Mouse (Mus musculus): ENCODE results near the gene Tsga10ip. TPM values are rescaled to one million over a fixed set of nuclear protein-coding genes. Genes with fewer than 3 reads are reported as not detected.
A peak's percentile ranks its signal among the peaks of the same experiment; 100 is the strongest.
"Not testable (repeated sequence)": the region's sequence is repeated elsewhere in the genome, so short reads cannot be mapped to it uniquely, and the experiment has no call there.

The Tsga10ip gene
- polyA plus RNA-seq, 2 experiments from 2014 or later: not detected

DNA sequence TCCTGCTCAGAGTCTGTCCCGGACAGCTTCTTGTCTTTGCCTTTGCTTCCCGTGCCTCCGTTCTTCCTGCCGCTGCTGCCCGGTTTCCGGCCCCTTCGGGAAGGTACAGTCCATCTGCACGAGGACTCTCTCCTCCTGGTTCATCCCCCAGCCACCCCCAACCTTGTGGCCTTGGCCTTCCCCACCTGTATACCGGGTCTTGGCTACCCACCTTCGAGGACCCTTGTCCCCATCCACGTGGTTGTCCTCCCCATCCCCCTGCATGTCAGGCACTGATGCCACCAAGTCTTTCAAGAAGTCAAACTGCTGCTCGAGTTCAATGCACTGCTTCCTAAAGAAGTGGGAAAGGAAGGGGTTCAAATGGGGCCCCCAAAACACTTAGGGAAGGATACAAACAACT is 21.2 kb upstream of the Tsga10ip start:
- no peak for ATAC-seq

DNA sequence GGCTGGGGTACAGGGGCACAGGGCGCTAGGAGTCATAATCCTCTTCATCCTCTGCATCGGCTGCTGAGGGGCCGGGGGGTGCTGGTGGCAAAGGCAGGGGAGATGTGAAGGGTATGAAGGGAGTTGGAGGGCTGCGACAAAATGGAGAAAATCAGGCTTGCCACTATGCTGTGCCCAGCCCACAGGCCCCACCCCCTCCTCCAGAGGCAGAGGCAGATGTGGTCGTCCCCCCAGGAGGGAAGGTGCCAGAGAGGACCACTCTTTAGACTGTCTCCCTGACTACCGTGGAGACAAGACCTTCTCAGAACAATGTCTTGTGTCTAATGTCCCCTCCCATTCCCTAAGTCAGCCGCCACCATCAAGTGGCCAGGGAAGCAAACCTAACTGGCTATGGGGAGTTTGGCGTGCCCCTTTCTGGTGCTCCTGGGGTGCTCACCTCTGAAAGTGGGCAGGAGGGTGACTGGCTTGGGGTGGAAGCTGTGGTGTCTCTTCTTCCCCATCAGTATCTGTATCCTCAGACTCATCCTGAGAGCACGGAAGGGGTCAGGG is 20.6 kb upstream of the Tsga10ip start:
- ATAC-seq: no peak

DNA sequence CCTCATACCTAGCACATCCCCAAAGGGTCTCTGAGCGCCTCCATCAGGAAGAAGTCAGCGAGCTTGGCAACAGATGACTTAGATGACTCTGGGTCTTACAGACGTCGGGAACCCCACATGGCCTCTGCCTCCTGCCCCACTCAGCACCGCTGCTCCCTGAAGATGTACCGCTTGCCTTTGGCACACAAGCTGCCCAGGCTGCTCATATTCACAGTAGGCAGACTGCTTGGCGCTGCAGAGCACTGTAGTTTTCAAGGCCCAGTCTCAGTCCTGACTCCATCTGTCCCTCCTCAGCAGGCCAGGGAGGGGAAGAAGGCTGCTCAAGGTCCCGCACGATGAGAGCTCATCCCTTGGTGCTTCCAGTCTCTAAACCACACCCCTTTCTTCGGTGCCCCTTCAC is 19.9 kb upstream of the Tsga10ip start:
- no peak for ATAC-seq

DNA sequence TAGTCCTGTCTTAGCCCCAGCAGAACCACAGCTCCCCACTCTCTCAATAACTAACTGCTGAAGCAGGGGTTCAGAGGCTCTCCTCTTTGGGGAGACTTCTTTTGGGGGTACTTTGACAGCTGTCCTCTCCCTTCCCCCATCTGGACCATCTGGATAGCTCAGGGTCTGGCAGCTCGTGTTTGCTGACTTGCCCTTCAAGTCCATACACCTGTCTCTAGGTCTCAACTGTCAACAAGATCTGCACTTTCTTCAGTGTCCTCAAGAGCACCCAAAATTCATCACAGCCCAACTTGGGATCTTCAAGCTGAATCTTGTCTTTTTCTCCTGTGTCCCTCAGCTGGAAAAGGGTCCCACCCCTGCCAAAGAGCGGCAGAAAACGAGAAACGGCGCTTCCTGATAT is 19.5 kb upstream of the Tsga10ip start:
- no peak for ATAC-seq

DNA sequence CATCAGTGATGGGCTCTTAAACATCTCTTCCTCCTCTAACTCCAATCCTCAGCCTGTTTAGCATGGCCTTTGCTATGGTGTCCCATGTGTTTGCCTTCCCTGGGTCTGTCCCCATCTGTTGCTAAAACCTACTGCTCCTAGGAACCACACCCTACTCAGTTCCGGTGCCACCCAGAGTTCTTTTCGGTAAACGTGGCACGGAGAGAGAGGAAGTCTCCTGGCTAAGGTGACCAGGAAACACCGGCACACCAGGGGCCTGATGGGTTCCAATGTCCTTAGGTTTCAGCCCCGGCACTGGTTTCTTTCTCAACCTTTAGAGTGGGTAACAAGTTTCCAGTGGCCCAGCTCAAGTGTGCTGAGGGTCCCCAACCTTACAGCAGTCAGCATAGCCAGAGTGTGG is 18.3 kb upstream of the Tsga10ip start:
- no peak for ATAC-seq

DNA sequence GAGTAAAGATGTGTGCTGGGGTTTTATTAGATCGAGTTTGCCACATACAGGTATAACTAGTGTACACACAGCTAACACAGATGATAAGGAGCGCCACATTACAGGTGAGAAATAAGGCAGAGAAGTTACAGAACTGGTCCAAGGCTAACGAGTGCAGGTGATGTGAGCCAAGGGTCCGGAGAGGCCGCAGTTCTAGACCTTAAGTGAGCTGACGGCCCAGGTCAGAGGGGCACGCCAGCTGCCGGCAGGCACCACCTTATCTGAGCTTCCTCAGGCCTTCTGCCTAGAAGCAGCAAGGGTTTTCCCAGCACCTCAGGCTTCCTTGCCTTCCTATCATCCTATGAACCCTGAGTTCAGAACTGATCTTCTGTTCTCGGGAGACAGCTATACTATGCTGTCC is 17.3 kb upstream of the Tsga10ip start:
- no peak for ATAC-seq

DNA sequence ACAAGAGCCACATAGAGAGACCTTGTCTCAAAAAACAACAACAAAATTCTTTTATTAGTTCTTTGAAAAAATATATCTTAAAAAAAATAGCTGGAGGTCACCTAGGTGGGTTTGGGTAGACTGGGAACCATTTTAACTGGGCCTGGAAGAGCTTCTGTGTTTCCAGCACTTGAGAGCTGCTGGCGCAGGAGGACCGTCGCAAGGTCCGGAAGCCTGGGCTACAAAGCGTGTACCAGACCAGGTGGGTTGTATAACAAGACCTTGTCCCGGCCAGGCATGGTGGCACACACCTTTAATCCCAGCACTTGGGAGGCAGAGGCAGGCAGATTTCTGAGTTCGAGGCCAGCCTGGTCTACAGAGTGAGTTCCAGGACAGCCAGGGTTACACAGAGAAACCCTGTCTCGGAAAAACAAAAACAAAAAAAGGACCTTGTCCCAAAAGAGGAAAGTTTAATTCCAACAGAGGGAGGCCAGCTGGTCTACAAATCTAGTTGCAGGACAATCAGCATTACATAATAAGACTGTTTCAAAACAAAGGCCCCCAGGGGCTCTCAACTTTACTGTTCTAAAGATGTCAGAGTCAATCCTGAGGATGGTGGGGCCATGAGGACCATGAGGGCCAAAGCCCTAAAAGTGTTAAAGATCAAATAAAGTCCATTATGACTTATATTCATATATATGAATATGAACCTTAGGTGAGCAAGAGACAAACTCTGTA is 16.6 kb upstream of the Tsga10ip start:
- no peak for ATAC-seq

DNA sequence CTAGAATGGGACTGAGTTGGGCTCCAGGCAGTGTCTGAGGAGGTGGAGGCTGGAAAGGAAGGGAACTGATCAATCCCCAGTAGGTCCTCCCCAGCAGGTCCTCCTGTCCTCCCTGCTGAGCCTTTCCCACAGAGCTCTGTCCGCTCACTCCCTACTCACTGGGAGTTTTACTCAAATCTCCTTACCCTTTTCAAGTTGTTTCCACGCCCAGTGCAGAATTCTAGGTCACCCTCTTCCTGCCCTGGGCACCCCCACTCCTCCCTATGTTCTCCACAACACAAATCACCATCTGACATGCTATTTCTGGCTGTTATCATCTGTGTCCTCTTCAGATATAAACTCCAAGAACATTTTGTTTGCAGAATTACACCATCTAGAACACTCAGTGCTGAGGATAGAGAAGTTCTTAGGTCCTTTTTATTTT is 12.2 kb upstream of the Tsga10ip start:
- ATAC-seq: no peak

DNA sequence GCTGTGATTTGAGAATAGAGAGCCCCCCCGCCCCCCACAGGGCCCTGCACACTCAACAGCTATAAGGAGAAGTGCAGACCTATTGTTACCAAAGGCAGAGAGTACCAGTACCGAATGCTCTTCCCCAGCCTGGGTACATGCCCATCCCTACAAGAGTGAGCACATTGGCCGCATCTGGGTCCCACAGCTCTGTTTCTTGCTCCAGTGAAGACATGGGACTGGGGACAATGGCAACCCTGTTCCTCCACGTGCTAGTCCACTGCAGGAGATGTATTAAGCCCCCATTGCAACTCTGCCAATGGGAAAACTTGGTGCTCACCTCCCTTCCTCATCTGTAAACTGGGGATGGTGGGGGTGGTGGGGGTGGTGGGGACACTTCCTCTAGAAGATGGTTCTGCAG is 11.5 kb upstream of the Tsga10ip start:
- no peak for ATAC-seq

DNA sequence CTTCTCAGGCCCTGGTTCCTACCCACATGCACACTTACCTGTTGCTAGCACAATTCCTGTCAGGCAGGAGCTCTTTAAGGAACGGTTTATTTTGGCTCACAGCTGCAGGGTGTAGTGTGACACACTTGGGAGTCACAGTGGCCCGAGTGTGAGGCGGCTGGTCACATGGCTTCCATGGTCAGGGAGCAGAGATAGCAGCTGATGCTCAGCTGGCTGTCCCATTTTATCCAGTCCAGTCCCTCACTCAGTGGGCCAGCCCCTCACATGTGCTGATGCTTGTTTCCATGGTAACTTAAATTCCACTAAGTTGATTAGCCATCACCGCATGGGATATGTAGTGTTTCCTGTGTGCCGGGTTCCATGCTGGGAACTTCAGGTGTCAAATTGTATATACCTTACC is 9.6 kb upstream of the Tsga10ip start:
- ATAC-seq: no peak

DNA sequence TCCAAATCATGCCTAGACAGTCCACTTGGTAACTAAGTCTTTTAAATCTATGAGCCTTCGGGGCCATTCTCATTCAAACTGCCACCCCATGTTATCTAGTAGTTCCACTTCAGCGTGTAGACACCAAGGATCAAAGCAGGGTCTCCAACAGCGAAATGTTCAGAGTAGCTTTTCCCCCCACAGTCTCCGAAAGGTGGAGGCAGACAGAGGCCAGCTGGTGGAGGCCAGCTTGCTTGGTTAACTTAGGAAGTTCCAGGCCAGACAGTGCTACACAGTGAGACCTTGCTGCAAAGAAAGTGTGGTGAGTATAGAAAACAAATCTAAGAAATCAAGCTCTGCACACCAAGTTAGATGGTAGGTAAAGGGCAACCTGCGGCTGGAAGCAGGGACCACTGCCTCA is 8.3 kb upstream of the Tsga10ip start:
- ATAC-seq: no peak

DNA sequence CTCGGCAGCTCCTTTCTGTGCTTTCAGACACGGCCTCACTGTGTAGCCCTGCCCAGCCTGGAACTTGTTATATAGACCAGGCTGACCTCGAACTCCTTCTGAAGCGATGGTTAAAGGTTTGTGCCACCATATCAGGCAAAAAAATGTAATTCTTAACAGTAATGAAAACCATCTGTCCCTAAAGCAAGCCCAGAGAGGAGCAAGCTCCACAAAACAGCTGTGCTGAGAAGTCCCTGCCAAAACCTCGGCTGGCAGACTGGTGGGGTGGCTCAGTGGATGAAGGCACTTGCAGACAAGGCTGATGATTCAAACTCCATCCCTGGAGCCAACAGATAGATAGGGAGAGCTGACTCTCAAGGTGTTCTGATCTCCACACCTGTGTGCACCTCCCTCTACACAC is 6.7 kb upstream of the Tsga10ip start:
- ATAC-seq: no peak

DNA sequence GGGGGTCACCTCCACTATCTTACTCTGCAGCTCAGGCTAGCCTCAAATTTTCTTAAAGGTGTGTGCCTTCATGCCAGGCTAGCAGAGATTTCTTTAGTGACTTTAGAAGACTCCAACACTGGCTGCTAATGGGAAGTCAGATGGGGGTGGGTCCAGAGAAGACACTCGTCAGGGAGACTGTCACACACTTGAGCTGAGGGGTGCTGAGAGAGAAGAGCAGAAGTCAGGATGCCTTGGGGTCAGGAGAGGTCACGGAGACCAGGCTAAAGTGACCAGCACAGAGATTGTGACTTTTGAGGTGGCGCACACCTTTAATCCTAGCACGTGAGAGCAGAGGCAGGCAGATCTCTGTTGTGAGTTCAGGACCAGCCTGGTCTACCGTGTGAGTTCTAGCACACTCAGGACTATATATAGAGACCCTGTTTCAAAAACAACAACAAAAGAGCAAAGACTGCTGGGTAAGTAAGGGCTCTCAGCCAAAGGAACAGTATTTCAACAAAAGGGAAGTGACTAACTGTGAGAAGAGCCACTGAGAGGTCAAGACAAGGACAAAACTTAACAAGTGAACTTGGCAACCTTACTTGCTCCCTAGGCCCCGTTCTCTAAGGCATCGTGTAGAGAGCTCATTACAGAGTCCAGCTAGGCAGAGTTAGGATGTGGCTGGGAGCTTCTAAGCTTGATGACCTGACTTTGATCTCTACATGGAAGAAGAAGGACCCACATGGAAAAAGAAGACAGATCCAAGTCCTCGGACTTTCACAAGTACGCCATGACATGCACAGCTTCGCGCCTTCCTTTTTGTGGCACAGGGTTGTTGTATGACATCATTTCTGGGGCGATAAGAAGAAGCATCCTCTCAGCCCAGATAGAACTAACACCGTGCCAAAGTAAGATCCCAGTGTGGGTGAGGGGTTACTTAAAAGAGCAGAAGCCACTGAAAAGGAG is 6.0 kb upstream of the Tsga10ip start:
- no peak for ATAC-seq

DNA sequence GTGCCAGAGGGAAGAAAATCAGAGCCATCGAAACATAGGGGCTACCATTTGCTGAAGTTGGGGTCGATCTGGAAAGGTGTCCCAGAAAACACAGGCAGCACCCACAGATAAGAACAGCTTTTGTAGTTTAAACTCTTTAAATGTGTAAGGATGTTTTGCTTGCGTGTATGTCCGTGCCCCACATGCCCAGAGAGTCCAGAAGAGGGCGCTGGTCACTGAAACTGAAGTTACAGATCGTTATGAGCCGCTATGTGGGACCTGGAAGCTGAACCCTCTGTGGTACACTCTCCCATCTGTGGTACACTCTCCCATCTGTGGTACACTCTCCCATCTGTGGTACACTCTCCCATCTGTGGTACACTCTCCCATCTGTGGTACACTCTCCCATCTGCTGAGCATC is 4.8 kb upstream of the Tsga10ip start:
- peak; percentile 45 for ATAC-seq

DNA sequence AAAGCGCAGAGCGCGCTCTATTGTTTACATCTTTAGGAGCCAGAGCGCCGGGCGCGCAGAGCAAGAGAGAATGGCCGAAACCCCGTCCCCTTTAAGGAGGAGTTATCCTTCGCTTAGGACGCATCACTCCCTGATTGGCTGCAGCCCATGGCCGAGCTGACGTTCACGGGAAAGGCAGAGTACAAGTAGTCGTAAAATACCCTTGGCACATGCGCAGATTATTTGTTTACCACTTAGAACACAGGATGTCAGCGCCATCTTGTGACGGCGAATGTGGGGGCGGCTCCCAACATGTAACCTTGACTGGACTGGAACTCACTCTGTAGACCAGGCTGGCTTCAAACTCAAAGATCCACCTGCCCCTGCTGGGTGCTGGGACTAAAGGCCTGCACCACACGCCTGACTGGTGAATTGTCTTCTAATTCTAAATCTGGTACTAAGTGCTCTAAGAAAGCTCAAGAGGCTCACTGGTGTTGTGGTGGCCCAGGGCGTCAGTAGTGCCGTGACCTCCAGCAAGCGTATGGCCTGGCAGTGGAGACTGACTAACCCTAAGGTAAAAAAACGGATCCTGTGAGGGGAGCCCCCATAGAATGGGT is 4.3 kb upstream of the Tsga10ip start:
- peak; percentile 59 for ATAC-seq

DNA sequence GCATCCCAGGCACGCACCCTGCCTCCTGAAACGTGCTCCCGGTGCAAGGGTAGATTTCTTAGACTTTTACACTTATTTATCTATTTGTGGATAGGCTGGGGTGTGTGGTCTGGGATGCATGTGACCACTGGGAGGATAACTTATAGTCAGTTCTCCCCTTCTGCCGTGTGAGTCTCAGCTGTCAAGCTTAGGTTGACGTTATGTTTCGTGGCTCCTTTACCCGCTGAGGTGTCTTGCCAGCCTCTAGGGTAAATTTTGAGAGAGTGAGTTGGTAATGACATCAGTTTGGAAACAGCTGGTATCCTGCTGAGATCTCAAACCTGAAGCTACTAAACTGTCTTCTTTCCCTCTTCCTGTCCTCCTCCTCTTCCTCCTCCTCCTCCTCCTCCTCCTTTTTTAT is 3.6 kb upstream of the Tsga10ip start:
- ATAC-seq: peak; percentile 72

DNA sequence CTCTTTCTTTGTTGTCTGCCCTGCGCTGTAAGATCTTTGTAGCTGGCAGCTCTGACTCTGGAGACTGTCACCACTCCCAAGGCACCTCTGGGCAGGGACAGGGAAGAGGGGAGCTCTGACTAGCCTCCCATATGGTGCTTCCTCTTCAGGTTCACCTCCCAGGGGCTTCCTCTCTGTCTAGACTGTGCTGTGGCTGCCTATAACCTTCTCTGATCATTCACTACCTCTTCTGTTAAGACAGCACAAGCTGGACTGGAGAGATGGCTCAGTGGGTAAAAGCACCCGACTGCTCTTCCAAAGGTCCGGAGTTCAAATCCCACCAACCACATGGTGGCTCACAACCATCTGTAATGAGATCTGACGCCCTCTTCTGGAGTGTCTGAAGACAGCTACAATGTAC is 1.3 kb downstream of the Tsga10ip start:
- not testable (repeated sequence) for ATAC-seq

DNA sequence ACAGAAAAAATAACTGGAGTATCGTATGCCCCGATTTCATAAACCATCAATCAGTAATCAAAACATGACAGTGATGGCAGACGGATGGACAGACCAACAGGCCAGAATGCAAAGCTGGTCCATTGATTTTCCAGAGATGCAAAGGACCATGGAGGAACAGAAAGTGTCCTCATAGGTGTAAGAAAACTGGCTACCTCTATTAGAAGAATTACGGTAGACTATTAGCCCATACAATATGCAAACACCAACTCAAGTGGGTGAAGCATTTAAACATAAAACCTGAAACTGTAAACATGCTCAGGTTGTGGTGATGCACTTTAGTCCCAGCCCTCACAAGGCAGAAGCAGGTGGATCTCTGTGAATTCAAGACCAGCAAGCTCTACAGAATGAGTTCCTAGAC is 7.0 kb downstream of the Tsga10ip start:
- ATAC-seq: no peak

DNA sequence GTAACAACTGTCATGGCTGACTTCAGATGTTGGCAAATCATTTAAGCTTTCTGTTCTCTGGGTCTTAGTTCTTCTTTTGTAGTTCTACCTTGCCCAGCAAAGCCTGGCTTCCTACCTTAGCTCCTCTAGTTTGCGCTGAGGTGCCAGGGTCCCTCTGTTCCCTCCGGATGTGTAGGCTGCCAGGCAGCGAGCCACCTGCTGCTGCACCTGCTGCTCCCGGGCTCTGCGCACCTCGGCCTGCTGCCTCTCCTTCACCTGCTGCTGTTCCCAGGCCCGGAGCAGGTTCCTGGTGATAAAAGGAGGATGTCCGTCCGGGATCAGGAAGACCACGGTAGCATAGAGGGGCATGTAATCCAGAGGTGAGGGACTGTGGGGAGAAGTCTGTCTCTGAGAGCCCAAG is 8.2 kb downstream of the Tsga10ip start:
- ATAC-seq: no peak

DNA sequence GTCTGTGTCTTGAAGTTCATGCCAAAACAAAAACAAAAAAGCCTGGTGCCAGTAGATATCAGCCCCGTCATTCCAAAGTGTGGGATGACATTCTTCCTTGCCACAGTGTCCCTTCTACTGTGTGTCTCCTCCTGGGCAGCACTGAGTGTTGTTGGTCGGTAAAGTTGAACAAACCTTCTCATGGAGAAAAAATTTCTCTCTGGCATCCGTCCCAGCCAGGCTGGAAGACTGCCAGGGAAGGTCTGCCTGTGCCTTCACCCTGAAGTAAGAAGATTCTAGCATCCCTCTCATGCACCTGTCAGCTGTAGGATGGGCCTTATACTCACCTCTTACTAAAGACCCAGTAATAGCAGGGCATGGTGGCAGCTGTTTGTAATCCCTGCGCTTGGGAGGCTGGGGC is 9.4 kb downstream of the Tsga10ip start:
- no peak for ATAC-seq

DNA sequence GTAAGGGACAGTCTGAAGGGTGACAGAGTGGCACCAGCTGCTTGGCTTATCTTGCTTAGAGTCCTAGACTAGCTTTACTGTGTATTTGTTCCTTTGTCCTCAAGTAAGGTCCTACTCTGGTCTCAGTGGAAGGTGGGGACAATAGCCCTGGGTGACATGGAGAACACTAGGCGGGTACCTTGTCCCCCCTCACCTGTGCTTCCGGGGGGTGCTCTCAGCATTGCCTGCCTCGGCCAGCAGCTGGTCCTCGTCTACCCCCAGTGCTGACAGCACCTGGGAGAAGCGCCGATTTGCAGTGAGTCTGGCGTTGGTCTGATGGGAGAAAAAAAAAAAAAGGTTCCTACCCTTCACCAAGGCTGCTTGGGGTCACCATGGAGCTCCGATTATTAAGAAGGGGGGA is 11.9 kb downstream of the Tsga10ip start:
- ATAC-seq: no peak

DNA sequence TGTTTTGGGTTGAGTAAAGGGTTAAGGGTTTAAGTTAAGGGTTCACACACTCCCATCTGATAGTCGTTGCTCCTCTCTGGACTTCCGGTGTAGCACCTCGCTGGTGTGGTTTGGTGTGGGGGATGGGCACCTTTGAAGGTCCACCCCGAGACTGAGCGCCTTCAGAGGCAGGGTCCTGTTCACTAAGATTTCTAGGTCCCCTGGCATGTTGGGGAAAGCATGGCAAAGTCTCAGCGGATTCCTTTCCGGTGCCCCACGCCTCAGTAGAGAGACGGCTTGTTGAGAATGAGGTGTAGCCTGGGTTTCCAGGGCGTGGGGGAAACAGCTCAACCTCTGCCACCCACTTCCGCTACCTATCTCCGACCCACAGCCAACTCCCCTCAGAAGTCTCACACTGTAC is 12.7 kb downstream of the Tsga10ip start:
- ATAC-seq: peak; percentile 79

DNA sequence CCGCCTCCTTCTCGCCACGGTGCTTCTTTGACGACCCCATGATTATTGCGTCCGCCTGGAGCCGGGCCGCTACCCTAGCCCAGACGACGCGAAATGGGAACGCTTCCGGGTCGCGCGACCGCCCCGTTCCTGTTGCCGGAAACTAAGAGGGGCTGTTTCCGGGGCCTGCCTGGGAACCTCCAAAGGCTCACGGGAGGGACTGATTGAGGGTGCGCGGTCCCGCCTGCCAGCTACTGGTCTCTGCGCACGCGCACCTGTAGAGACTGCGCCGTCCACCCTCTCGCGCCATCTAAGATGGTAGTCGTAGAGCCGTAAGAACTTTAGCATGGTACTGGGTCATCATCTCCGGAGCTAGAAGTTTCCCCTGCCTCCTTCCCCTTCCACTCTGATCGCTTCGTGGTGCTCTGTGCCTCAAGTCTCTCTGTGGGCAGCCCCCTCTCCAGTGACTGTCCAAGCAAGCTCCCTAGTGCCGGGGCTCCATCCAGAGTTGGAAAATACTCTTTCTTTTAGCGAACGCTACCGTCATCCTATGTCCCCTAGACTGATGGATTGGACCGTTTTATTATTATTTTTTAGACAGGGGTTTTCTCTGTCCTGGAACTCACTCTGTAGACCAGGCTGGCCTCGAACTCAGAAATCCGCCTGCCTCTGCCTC is 13.6 kb downstream of the Tsga10ip start, which contains the start of gene Sart1:
Gene Sart1 (minus strand): TSS at position 116 of the 655 bp plus-strand sequence.
- peak; percentile 79 for ATAC-seq
